Mouse (Mus musculus): Measurements from ENCODE around the gene Arhgap23. TPM values are rescaled to one million over a fixed set of nuclear protein-coding genes. Genes with fewer than 3 reads are reported as not detected.

Gene Arhgap23
- polyA plus RNA-seq, 1 experiment: 14.9 TPM

GRCm38 (mm10) chr11:97383017-97383416, 32.3 kb upstream of the Arhgap23 start:
- WGBS: 46% methylated on average over 2 of the region's 2 CpGs

GRCm38 (mm10) chr11:97383764-97384163, 31.6 kb upstream of the Arhgap23 start:
- Histone ChIP-seq H3K27ac (ENCODE audit: insufficient read depth, low read depth, low read length) (peak overlapping the region; percentile 34), H3K36me3 (ENCODE audit: control insufficient read depth, insufficient read depth, low read length) (peaks cover 2% of the 10 kb centered on the region; the same call in 1 of the 2 replicates), H3K4me3 (ENCODE audit: insufficient read depth, low read depth, low read length) (no peak overlapping the region), H3K4me1 (ENCODE audit: control insufficient read depth, insufficient read depth, low read length) (peaks cover 17% of the 10 kb centered on the region; the same call in 1 of the 2 replicates), H3K27me3 (replicated peaks; ENCODE audit: control insufficient read depth, insufficient read depth, low read length) (no peaks in the 10 kb centered on the region)
- no peak for TF ChIP-seq POLR2A (IDR thresholded peaks at IDR 0.05; ENCODE audit: low read depth, low read length)
- no peak for TF ChIP-seq CTCF (conservative IDR thresholded peaks at IDR 0.05; ENCODE audit: insufficient read depth, insufficient read length, low read depth, low read length)
- WGBS: 34% methylated on average over 2 of the region's 2 CpGs
- DNase-seq: peak; percentile 27

More at GRCm38 (mm10) chr11:97383017-97383416, 32.3 kb upstream of the Arhgap23 start:
- TF ChIP-seq CTCF (conservative IDR thresholded peaks at IDR 0.05; ENCODE audit: insufficient read depth, insufficient read length, low read depth, low read length) (no peak), POLR2A (IDR thresholded peaks at IDR 0.05; ENCODE audit: low read depth, low read length) (no peak)
- peak; percentile 61 for DNase-seq
- peak overlapping the region; percentile 67 for H3K27ac ChIP-seq (ENCODE audit: insufficient read depth, low read depth, low read length)
- peaks cover 17% of the 10 kb centered on the region; the same call in 1 of the 2 replicates for H3K4me1 ChIP-seq (ENCODE audit: control insufficient read depth, insufficient read depth, low read length)
- peaks cover 3% of the 10 kb centered on the region; the same call in 1 of the 2 replicates for H3K36me3 ChIP-seq (ENCODE audit: control insufficient read depth, insufficient read depth, low read length)
- no peak overlapping the region for H3K4me3 ChIP-seq (ENCODE audit: insufficient read depth, low read depth, low read length)
- H3K27me3 ChIP-seq (replicated peaks; ENCODE audit: control insufficient read depth, insufficient read depth, low read length): no peaks in the 10 kb centered on the region

GRCm38 (mm10) chr11:97387811-97388210, 27.5 kb upstream of the Arhgap23 start:
- Histone ChIP-seq H3K4me1 (ENCODE audit: control insufficient read depth, insufficient read depth, low read length) (peaks cover 4% of the 10 kb centered on the region; the same call in 1 of the 2 replicates), H3K36me3 (ENCODE audit: control insufficient read depth, insufficient read depth, low read length) (peaks cover 5% of the 10 kb centered on the region; the same call in 1 of the 2 replicates), H3K4me3 (ENCODE audit: insufficient read depth, low read depth, low read length) (no peak overlapping the region), H3K27ac (ENCODE audit: insufficient read depth, low read depth, low read length) (peak overlapping the region; percentile 62; the same call in 1 of the 2 replicates), H3K27me3 (replicated peaks; ENCODE audit: control insufficient read depth, insufficient read depth, low read length) (no peaks in the 10 kb centered on the region)
- TF ChIP-seq CTCF (conservative IDR thresholded peaks at IDR 0.05; ENCODE audit: insufficient read depth, insufficient read length, low read depth, low read length): no peak
- no peak for TF ChIP-seq POLR2A (IDR thresholded peaks at IDR 0.05; ENCODE audit: low read depth, low read length)
- peak; percentile 28 for DNase-seq
- WGBS: 80% methylated on average over 2 of the region's 2 CpGs

GRCm38 (mm10) chr11:97389127-97389526, 26.2 kb upstream of the Arhgap23 start:
- peaks cover 2% of the 10 kb centered on the region; the same call in 1 of the 2 replicates for H3K36me3 ChIP-seq (ENCODE audit: control insufficient read depth, insufficient read depth, low read length)
- TF ChIP-seq CTCF (conservative IDR thresholded peaks at IDR 0.05; ENCODE audit: insufficient read depth, insufficient read length, low read depth, low read length) (no peak), POLR2A (IDR thresholded peaks at IDR 0.05; ENCODE audit: low read depth, low read length) (no peak)
- H3K27me3 ChIP-seq (replicated peaks; ENCODE audit: control insufficient read depth, insufficient read depth, low read length): no peaks in the 10 kb centered on the region
- no peak overlapping the region for H3K4me3 ChIP-seq (ENCODE audit: insufficient read depth, low read depth, low read length)
- WGBS: 91% methylated on average over 8 of the region's 8 CpGs
- DNase-seq: no peak
- H3K4me1 ChIP-seq (ENCODE audit: control insufficient read depth, insufficient read depth, low read length): peaks cover 3% of the 10 kb centered on the region; the same call in 1 of the 2 replicates
- no peak overlapping the region for H3K27ac ChIP-seq (ENCODE audit: insufficient read depth, low read depth, low read length)

- no peaks in the 10 kb centered on the region for H3K27me3 ChIP-seq (replicated peaks; ENCODE audit: control insufficient read depth, insufficient read depth, low read length)
- H3K4me1 ChIP-seq (ENCODE audit: control insufficient read depth, insufficient read depth, low read length): 0 out of 2 replicates have a peak, but pooled peaks cover 3% of the 10 kb centered on the region
- H3K27ac ChIP-seq (ENCODE audit: insufficient read depth, low read depth, low read length): no peak overlapping the region
- no peak for DNase-seq
- 49% methylated on average over 11 of the region's 11 CpGs for WGBS
- H3K4me3 ChIP-seq (ENCODE audit: insufficient read depth, low read depth, low read length): no peak overlapping the region
- H3K36me3 ChIP-seq (ENCODE audit: control insufficient read depth, insufficient read depth, low read length): peaks cover 2% of the 10 kb centered on the region; the same call in 1 of the 2 replicates
- TF ChIP-seq CTCF (conservative IDR thresholded peaks at IDR 0.05; ENCODE audit: insufficient read depth, insufficient read length, low read depth, low read length) (no peak), POLR2A (IDR thresholded peaks at IDR 0.05; ENCODE audit: low read depth, low read length) (no peak)
Measured at GRCm38 (mm10) chr11:97393658-97394057, 21.7 kb upstream of the Arhgap23 start.

- WGBS: 52% methylated on average over 11 of the region's 11 CpGs
- no peak for TF ChIP-seq POLR2A (IDR thresholded peaks at IDR 0.05; ENCODE audit: low read depth, low read length)
- TF ChIP-seq CTCF (conservative IDR thresholded peaks at IDR 0.05; ENCODE audit: insufficient read depth, insufficient read length, low read depth, low read length): no peak
- Histone ChIP-seq H3K27me3 (replicated peaks; ENCODE audit: control insufficient read depth, insufficient read depth, low read length) (no peaks in the 10 kb centered on the region), H3K4me1 (ENCODE audit: control insufficient read depth, insufficient read depth, low read length) (0 out of 2 replicates have a peak, but pooled peaks cover 3% of the 10 kb centered on the region), H3K4me3 (ENCODE audit: insufficient read depth, low read depth, low read length) (no peak overlapping the region), H3K36me3 (ENCODE audit: control insufficient read depth, insufficient read depth, low read length) (peaks cover 2% of the 10 kb centered on the region; the same call in 1 of the 2 replicates), H3K27ac (ENCODE audit: insufficient read depth, low read depth, low read length) (no peak overlapping the region)
- no peak for DNase-seq
Measured at GRCm38 (mm10) chr11:97394146-97394545, 21.2 kb upstream of the Arhgap23 start.

- no peak overlapping the region for H3K27ac ChIP-seq (ENCODE audit: insufficient read depth, low read depth, low read length)
- 0 out of 2 replicates have a peak, but pooled peaks cover 3% of the 10 kb centered on the region for H3K4me1 ChIP-seq (ENCODE audit: control insufficient read depth, insufficient read depth, low read length)
- H3K36me3 ChIP-seq (ENCODE audit: control insufficient read depth, insufficient read depth, low read length): no peaks in the 10 kb centered on the region
- 31% methylated on average over 2 of the region's 2 CpGs for WGBS
- no peak overlapping the region for H3K4me3 ChIP-seq (ENCODE audit: insufficient read depth, low read depth, low read length)
- no peaks in the 10 kb centered on the region for H3K27me3 ChIP-seq (replicated peaks; ENCODE audit: control insufficient read depth, insufficient read depth, low read length)
- TF ChIP-seq CTCF (conservative IDR thresholded peaks at IDR 0.05; ENCODE audit: insufficient read depth, insufficient read length, low read depth, low read length) (no peak), POLR2A (IDR thresholded peaks at IDR 0.05; ENCODE audit: low read depth, low read length) (no peak)
- DNase-seq: peak; percentile 60
Measured at GRCm38 (mm10) chr11:97398506-97398905, 16.8 kb upstream of the Arhgap23 start.

All from kidney, adult 2 months (tissue).